Mouse (Mus musculus): ENCODE measurements around the gene Tti1.

- TF ChIP-seq CTCF (IDR thresholded peaks at IDR 0.05; ENCODE audit: low read depth, low read length) (no peak), POLR2A (IDR thresholded peaks at IDR 0.05; ENCODE audit: borderline replicate concordance, low read depth, low read length) (no peak)
Observed at GRCm38 (mm10) chr2:158028354-158028863, at the start of gene Tti1, which contains the start of gene Rprd1b.

Measured in bone marrow macrophage, adult 2 months (primary cell).